Mouse (Mus musculus) heart, adult 2 months (tissue): ENCODE measurements around the gene Rasgrf1. TPM values are rescaled to one million over a fixed set of nuclear protein-coding genes. Genes with fewer than 3 reads are reported as not detected.

Experiments used
- DNase-seq, 2 experiments: peaks; one replicate each; pipeline ENCODE4 v3.0.0; 2021
- H3K27ac ChIP-seq: fragments of 200-600 bp; 2 replicates; pipeline ENCODE4 v1.8.1; 2022
- H3K27me3 ChIP-seq: fragments of 200-500 bp; 2 replicates; pipeline ENCODE4 v1.6.1; 2012; ENCODE audit warnings: mild to moderate bottlenecking, low read length, inconsistent platforms, mixed read lengths; ENCODE audit not compliant: control insufficient read depth, insufficient read depth
- H3K36me3 ChIP-seq: fragments of 200-500 bp; 2 replicates; pipeline ENCODE4 v1.6.1; 2012; ENCODE audit warnings: low read length, inconsistent platforms; ENCODE audit not compliant: control insufficient read depth, insufficient read depth
- H3K4me1 ChIP-seq: fragments of 200-500 bp; 2 replicates; pipeline ENCODE4 v1.6.1; 2011; ENCODE audit warnings: low read length; ENCODE audit not compliant: control insufficient read depth, insufficient read depth
- H3K4me3 ChIP-seq: fragments of 200-600 bp; 2 replicates; pipeline ENCODE4 v1.8.1; 2022
- H3K79me2 ChIP-seq: fragments of 200-500 bp; replicated peaks from 2 replicates; pipeline ENCODE4 v1.6.1; 2012; ENCODE audit warnings: mild to moderate bottlenecking, inconsistent platforms, low read length, moderate library complexity, mixed read lengths; ENCODE audit not compliant: control insufficient read depth, insufficient read depth
- H3K9ac ChIP-seq: fragments of 200-500 bp; 2 replicates; pipeline ENCODE4 v1.6.1; 2012; ENCODE audit warnings: low read depth, mild to moderate bottlenecking, control low read depth, inconsistent platforms, low read length, mixed read lengths
- CTCF ChIP-seq: fragments of 200-600 bp; IDR thresholded peaks from 2 replicates; pipeline ENCODE4 v1.8.1; 2022; ENCODE audit warnings: antibody characterized with exemption, mild to moderate bottlenecking, moderate library complexity
- EP300 ChIP-seq: fragments of 200-500 bp; IDR thresholded peaks from 2 replicates; pipeline ENCODE4 v1.6.1; 2011; ENCODE audit warnings: low read depth, low read length, control low read depth; ENCODE audit not compliant: insufficient read depth
- POLR2A ChIP-seq: fragments of 200-500 bp; IDR thresholded peaks from 2 replicates; pipeline ENCODE4 v1.6.1; 2011; ENCODE audit warnings: mild to moderate bottlenecking, low read depth, low read length, control low read depth; ENCODE audit not compliant: insufficient read depth
- WGBS: fragments of 180-500 bp; shearing (Covaris S2); methylation state at CpG from one replicate; pipeline ENCODE4 v1.1.7; 2018; 5-methylcytosine and 5-hydroxymethylcytosine counted together
- intact Hi-C: fragments of 180-260 bp; cut with DNase I; formaldehyde crosslinking; loops from one replicate; pipeline ENCODE4 v1.15.1; 2025
- polyA plus RNA-seq: library from polyadenylated mRNA; depleted of rRNA; stranded (reverse); fragments of >200 nt; gene quantifications from 2 replicates; pipeline ENCODE4 v1.2.3, GENCODE M21; 2012
- total RNA-seq, 2 experiments: library from RNA; stranded (reverse); gene quantifications; 2 replicates each; pipeline ENCODE4 v1.2.3; 2021

Rasgrf1 gene
- total and polyA plus RNA-seq, 3 experiments = not detected

- Histone ChIP-seq H3K4me1 (peaks cover 1% of the 10 kb centered on the region; the same call in 1 of the 2 replicates), H3K4me3 (peak overlapping the region; percentile 24; the same call in 1 of the 2 replicates), H3K36me3 (no peaks in the 10 kb centered on the region), H3K27ac (no peak overlapping the region), H3K27me3 (peaks cover 17% of the 10 kb centered on the region), H3K9ac (no peak overlapping the region), H3K79me2 (no peaks in the 10 kb centered on the region)
- no peak for DNase-seq
- WGBS = 1% methylated on average over 26 of the region's 26 CpGs
- TF ChIP-seq EP300 = no peak
- no peak for TF ChIP-seq CTCF
- no peak for TF ChIP-seq POLR2A
- intact Hi-C loops = no loop called here
These were observed 298 bp downstream of the Rasgrf1 start for GRCm38 (mm10) chr9:89910011-89910400.

GRCm38 (mm10) chr9:89910741-89911444 lies 1.2 kb downstream of the Rasgrf1 start:
- Histone ChIP-seq H3K27me3 (peaks cover 17% of the 10 kb centered on the region), H3K79me2 (no peaks in the 10 kb centered on the region), H3K9ac (no peak overlapping the region), H3K4me3 (no peak overlapping the region), H3K4me1 (peaks cover 1% of the 10 kb centered on the region; the same call in 1 of the 2 replicates), H3K27ac (no peak overlapping the region), H3K36me3 (no peaks in the 10 kb centered on the region)
- 2% methylated on average over 34 of the region's 34 CpGs for WGBS
- DNase-seq = no peak
- no peak for TF ChIP-seq POLR2A
- no peak for TF ChIP-seq CTCF
- TF ChIP-seq EP300 = no peak
- intact Hi-C loops = no loop called here

- intact Hi-C loops = no loop called here
- H3K9ac ChIP-seq = no peak overlapping the region
- peaks cover 1% of the 10 kb centered on the region; the same call in 1 of the 2 replicates for H3K4me1 ChIP-seq
- TF ChIP-seq EP300 = no peak
- no peak for TF ChIP-seq POLR2A
- no peak for TF ChIP-seq CTCF
- no peak for DNase-seq
- H3K79me2 ChIP-seq = no peaks in the 10 kb centered on the region
- peaks cover 15% of the 10 kb centered on the region for H3K27me3 ChIP-seq
- no peaks in the 10 kb centered on the region for H3K36me3 ChIP-seq
- H3K4me3 ChIP-seq = no peak overlapping the region
- no peak overlapping the region for H3K27ac ChIP-seq
- WGBS = 65% methylated on average over 5 of the region's 5 CpGs
These were observed 2.3 kb downstream of the Rasgrf1 start for GRCm38 (mm10) chr9:89911891-89912549.

- no peak for DNase-seq
- H3K4me1 ChIP-seq = peaks cover 1% of the 10 kb centered on the region; the same call in 1 of the 2 replicates
- no peaks in the 10 kb centered on the region for H3K79me2 ChIP-seq
- no peak overlapping the region for H3K27ac ChIP-seq
- WGBS = 45% methylated on average over 4 of the region's 4 CpGs
- H3K4me3 ChIP-seq = no peak overlapping the region
- H3K36me3 ChIP-seq = no peaks in the 10 kb centered on the region
- H3K9ac ChIP-seq = no peak overlapping the region
- intact Hi-C loops = no loop called here
- peaks cover 12% of the 10 kb centered on the region for H3K27me3 ChIP-seq
- TF ChIP-seq CTCF (no peak), POLR2A (no peak), EP300 (no peak)
These were observed 3.4 kb downstream of the Rasgrf1 start for GRCm38 (mm10) chr9:89913135-89913534.

GRCm38 (mm10) chr9:89916471-89916870 lies 6.8 kb downstream of the Rasgrf1 start:
- TF ChIP-seq CTCF (no peak), EP300 (no peak), POLR2A (no peak)
- intact Hi-C loops = no loop called here
- no peak overlapping the region for H3K9ac ChIP-seq
- no peaks in the 10 kb centered on the region for H3K27me3 ChIP-seq
- no peak for DNase-seq
- no peaks in the 10 kb centered on the region for H3K4me1 ChIP-seq
- H3K4me3 ChIP-seq = no peak overlapping the region
- no peaks in the 10 kb centered on the region for H3K36me3 ChIP-seq
- H3K79me2 ChIP-seq = no peaks in the 10 kb centered on the region
- WGBS = 85% methylated on average over 7 of the region's 7 CpGs
- H3K27ac ChIP-seq = no peak overlapping the region

GRCm38 (mm10) chr9:89917431-89917830 lies 7.7 kb downstream of the Rasgrf1 start:
- H3K36me3 ChIP-seq = no peaks in the 10 kb centered on the region

More at GRCm38 (mm10) chr9:89917431-89917830, 7.7 kb downstream of the Rasgrf1 start:
- Histone ChIP-seq H3K4me3 (no peak overlapping the region), H3K79me2 (no peaks in the 10 kb centered on the region), H3K9ac (no peak overlapping the region), H3K27me3 (no peaks in the 10 kb centered on the region), H3K4me1 (no peaks in the 10 kb centered on the region), H3K27ac (no peak overlapping the region)
- no peak for DNase-seq
- intact Hi-C loops = no loop called here
- 50% methylated on average over 1 of the region's 1 CpGs for WGBS
- no peak for TF ChIP-seq CTCF
- no peak for TF ChIP-seq EP300
